Mouse (Mus musculus): Measurements from ENCODE around the gene Dcps.

Dcps gene

GRCm38 (mm10) chr9:35175251-35176123 is at the start of gene Dcps:
Dcps (minus strand) TSS chr9:35176061.
- in situ Hi-C loops (cut with MboI, MseI): no loop called here

DNA sequence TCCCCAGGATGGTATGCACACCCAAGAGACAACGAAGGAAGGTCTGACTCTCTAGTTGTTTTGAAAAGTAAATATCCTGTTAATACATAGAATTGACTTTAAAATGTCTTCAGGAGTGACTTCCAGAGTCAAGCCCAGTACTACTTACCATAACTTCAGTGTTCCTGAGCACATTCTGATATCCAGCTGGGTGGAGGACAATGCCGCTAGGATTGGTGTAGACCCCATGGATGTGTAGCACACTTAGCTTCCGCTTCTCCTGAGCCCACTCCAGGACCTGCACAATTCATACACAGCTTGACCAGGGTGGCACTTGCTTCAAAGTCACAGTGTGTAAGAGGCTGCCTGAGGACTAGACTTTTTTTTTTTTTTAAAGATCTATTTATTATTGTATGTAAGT is 47.6 kb upstream of the Dcps start:
- in situ Hi-C loops (cut with MboI, MseI): no loop called here

DNA sequence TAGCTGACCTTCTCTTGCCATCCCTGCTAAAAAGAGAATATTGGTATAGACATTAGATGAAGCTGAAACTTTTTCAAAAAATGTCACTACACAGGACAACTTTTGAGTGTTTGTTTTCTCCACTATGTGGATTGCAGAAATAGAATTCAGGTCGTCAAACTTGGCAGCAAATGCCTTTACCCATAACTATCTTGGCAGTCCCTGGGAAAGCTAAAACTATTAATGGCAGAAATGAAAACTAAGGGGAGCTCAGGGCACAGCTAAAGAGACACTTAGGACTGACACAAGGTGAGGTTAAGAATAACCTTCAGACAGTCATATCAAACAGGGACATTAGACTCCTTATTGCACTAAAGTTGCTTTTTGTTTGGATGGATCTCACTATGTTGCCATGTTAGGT is 42.1 kb upstream of the Dcps start:
- in situ Hi-C loops (cut with MboI, MseI): no loop called here

- in situ Hi-C loops (cut with MboI, MseI): loop anchor here (5.0 kb wide), 1 partner anchor 55 kb away; the partner anchor contains the start of genes Fam118b and Rpusd4
Measured at GRCm38 (mm10) chr9:35211573-35212511, 36.0 kb upstream of the Dcps start.

- in situ Hi-C loops (cut with MboI, MseI): loop anchor here (5.0 kb wide), 1 partner anchor 56 kb away; the partner anchor contains the start of genes Fam118b and Rpusd4
Measured at GRCm38 (mm10) chr9:35210542-35211474, 34.9 kb upstream of the Dcps start, which contains the start of gene Foxred1. Foxred1 (minus strand) TSS chr9:35211055.

- in situ Hi-C loops (cut with MboI, MseI): no loop called here
Measured at GRCm38 (mm10) chr9:35204421-35204820, 28.6 kb upstream of the Dcps start.

- in situ Hi-C loops (cut with MboI, MseI): no loop called here
Measured at GRCm38 (mm10) chr9:35203536-35203935, 27.7 kb upstream of the Dcps start.

GRCm38 (mm10) chr9:35200529-35201060 is 24.7 kb upstream of the Dcps start:
- in situ Hi-C loops (cut with MboI, MseI): no loop called here

DNA sequence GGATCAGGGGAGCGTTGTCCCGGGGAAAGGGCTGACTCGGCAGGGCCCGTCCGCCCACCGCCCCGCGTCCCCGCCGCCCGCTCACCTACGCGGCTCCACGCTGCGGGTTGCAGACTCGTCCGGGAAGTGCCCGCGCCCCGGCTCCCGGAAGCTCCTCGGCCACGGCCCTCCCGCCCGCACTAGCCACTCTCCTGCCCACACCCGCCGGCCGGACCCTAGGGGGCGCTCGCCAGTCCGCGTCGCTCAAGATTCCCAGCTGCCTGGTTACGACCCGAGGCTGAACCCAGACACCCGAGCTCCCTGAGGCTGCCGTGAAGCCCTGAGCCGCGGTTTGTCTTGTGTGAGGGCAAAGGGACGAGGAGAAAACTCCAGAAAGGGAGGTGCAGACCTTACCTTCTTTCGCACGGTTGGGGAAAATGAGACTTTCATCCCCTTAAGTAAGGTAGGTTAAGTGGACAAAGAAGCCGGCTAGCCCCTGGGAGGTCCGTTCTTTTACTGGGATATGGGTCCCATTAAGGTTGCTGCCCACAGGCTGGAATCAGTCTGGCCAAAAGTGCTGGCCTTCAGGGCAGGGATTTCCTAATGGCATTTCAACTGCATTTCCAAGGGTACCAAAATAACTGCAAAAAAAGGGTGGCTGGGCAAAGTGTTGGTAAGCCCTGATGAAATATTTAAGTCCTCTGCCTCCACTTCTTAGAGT is 24.1 kb upstream of the Dcps start, which contains the start of the genes Srpr and Tirap:
Gene Srpr (plus strand): TSS at position 404 of the 700 bp plus-strand sequence.
Gene Tirap (minus strand): TSS at position 520 of the 700 bp plus-strand sequence.
- in situ Hi-C loops (cut with MboI, MseI): no loop called here

DNA sequence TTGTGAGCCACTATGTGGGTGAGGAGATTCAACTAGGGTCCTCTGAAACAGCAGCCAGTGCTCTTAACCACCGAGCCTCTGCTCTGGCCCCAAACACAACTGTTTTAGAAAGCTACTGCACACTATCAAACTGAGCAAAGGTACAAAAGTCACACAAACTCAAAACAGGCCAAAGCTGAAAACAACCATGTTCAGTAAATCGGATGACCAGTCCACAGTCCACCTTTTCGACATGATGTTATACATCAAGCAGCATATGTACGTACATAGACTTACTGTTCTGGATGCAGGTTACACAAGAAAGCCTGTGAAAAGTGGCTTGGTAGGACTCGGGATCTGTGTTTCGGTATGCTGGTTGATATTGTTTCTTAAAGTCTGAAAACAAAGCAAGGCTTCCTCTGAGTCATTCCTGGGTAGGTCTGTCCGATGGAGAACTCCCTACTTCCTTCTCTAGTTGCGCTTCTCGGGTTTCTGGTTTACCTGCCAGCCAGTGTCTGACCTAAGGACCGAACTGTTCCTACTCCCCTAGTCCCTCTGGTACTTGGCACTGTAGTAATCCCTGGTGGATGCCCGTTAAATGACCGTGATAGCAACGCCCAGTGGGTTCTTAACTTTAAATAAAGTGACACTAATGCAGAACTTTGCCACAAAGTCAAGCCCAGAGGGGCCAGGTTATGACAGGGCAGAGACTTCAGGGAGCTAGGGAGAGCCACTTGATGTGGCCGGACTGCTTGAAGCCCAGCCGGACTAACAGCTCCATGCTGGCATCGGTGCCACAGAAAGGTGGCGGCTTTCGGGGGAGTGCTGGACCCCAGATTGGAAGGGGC is 23.3 kb upstream of the Dcps start:
- in situ Hi-C loops (cut with MboI, MseI): no loop called here

DNA sequence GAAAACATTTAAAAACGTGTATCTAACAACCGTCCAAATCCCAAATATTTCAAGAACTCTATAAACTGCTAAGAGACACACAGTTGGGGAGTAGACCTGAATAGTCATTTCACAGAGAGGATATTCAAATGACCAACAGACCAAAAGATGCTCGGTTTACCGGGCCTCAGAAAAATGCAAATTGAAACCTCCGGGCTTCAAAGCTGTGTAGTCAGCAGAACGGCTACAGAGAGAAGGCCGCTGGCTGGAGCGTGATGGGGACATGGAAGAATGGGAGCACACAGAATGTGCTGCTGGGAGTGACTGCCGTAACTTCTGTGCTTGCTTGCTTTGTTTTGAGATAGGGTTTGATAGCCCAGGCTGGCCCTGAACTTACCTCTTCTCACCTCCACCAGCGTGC is 22.5 kb upstream of the Dcps start:
- in situ Hi-C loops (cut with MboI, MseI): no loop called here

GRCm38 (mm10) chr9:35197625-35198024 is 21.8 kb upstream of the Dcps start:
- in situ Hi-C loops (cut with MboI, MseI): no loop called here

- in situ Hi-C loops (cut with MboI, MseI): no loop called here
Measured at GRCm38 (mm10) chr9:35194048-35194447, 18.2 kb upstream of the Dcps start.

DNA sequence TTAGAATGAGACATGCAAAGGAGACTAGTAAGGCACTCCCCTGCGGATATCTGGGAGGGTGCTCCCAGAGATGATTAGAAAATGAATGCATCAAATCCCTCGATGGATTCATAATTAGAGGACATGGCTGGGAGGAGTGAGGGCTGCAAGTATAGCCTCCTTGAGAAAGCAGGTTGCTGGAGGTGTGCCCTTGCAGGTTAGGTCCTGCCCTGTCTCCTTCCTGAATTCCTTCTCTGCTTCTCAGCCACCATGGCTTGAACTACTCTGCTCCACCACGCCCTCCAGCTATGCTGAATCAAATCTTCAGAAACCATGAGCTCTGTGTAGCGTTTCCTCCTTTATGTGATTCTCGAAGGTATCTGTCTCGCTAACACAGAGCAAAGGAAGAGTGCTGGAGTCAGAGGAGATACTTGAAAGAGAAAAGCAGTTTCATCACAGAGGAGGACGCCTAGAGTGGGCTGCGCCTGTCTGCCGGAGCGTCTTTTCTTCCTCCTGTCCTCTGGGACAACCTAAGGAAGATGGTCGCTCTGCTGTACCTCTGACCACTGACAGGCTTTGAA is 17.2 kb upstream of the Dcps start:
- in situ Hi-C loops (cut with MboI, MseI): no loop called here

- in situ Hi-C loops (cut with MboI, MseI): no loop called here
Measured at GRCm38 (mm10) chr9:35188700-35189099, 12.8 kb upstream of the Dcps start.

DNA sequence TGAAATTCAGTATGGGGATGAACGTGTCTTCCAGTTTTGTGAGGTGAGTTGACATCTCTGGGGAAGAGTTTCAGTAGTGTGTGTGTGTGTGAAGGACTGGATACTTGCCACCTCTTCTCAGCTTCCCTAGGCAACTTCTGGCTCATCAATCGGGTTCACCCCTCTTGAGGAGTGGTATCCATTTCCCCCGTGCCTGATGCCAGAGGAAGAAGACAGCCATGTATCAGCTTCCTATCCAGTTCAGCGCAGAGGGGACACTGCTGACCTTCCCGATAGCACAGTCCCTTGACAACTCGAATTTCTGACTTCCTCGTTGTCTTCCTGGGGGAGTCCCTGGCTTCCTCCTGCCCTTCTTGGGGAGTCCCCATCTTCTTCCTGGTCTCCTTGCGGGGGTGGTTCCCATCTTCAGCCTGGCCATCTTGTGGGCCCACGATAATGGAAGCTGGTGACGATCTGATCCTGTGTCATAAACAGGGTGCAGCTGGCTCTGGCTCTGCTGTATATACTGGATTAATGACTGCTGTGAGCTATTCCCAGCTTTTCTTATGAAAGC is 11.6 kb upstream of the Dcps start:
- in situ Hi-C loops (cut with MboI, MseI): no loop called here

GRCm38 (mm10) chr9:35186430-35186829 is 10.6 kb upstream of the Dcps start:
- in situ Hi-C loops (cut with MboI, MseI): no loop called here

DNA sequence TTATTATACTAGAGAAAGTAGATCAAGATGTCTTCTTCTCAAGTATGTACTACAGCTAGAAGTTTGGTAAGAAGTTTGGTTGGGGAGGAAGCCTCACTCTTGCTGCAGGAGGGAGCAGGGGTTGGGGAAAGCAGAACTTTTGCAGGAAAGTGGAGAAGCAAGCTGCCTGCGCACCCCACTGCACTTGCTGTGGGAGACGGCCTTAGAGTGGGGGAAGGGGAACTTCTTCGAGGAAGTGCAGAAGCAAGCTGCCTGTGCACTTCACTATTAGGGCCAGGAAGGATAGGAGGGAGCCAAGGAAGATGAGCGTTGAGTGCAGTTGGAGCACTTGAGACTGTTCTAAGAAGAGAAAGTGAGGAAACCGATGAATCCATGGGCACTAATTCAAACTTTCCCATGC is 7.5 kb upstream of the Dcps start:
- in situ Hi-C loops (cut with MboI, MseI): no loop called here

Data from regulatory T cell (primary cell).